Mouse (Mus musculus) bone marrow, adult 2 months (tissue): ENCODE measurements around the gene Smarce1.

Experiments
- CTCF ChIP-seq: fragments of 200-500 bp; IDR thresholded peaks from 2 replicates; pipeline ENCODE4 v1.5.1; 2011; ENCODE audit warnings: low read length, control low read depth; ENCODE audit not compliant: control insufficient read depth, insufficient read depth
- POLR2A ChIP-seq: fragments of 200-500 bp; IDR thresholded peaks from 2 replicates; pipeline ENCODE4 v1.6.1; 2011; ENCODE audit warnings: low read depth, mild to moderate bottlenecking, control low read depth, low read length, borderline replicate concordance; ENCODE audit not compliant: control insufficient read depth

DNA sequence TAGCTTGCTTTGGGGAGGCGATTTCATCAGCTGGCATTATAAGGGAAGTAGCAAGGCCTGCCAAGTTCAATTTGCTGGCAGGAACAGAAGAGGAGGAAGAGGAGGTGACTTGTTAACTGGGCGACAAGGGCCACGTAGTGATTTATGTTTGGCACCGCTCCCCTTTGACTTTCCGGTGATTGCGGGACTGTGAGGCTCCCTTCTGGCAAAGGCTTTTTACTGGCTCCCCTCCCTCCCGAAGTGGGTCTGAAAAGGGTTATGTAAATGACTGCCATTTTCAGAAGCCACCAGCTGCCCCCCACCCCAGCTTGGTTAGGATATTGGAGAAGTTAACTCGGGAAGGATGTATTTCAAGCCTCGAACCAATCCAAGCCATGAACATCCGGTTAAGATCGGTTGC is 48.2 kb downstream of the Smarce1 start:
- no peak for TF ChIP-seq POLR2A
- TF ChIP-seq CTCF = no peak
